Mouse (Mus musculus) cerebellum, adult 2 months (tissue): ENCODE data around the gene Fgd5.

Experiments
- CTCF ChIP-seq: fragments of 200-500 bp; IDR thresholded peaks from 2 replicates; pipeline ENCODE4 v1.5.1; 2011; ENCODE audit warnings: low read depth, mild to moderate bottlenecking, control low read depth, low read length, moderate library complexity, borderline replicate concordance; ENCODE audit not compliant: insufficient read depth
- POLR2A ChIP-seq: fragments of 200-500 bp; IDR thresholded peaks from 2 replicates; pipeline ENCODE4 v1.6.1; 2011; ENCODE audit warnings: low read length, control low read depth, borderline replicate concordance; ENCODE audit not compliant: insufficient read depth

GRCm38 (mm10) chr6:91990101-91990500 is 11.4 kb downstream of the Fgd5 start:
- no peak for TF ChIP-seq CTCF
- TF ChIP-seq POLR2A: no peak
